Mouse (Mus musculus) MEL (cell line): ENCODE measurements around the gene Olfr575.

Experiments used
- CHD2 ChIP-seq: IDR thresholded peaks from 2 replicates; pipeline ENCODE4 v1.6.1; 2011; ENCODE audit warnings: low read length, improper control_type of control experiment
- CTCF ChIP-seq, 3 experiments: IDR thresholded peaks in 2 of 3; conservative IDR thresholded peaks in 1 of 3; 2 replicates each; pipeline ENCODE4 v1.5.1; 2011 to 2012; ENCODE audit warnings: low read length in 3 of 3, low read depth in 2 of 3, mild to moderate bottlenecking in 2 of 3, improper control_type of control experiment in 1 of 3, inconsistent platforms in 1 of 3, mixed read lengths in 1 of 3, moderate library complexity in 1 of 3; ENCODE audit not compliant: control insufficient read depth in 1 of 3, insufficient read depth in 1 of 3, poor library complexity in 1 of 3, severe bottlenecking in 1 of 3
- E2F4 ChIP-seq: IDR thresholded peaks from 2 replicates; pipeline ENCODE4 v1.6.1; 2011; ENCODE audit warnings: low read depth, low read length, improper control_type of control experiment, borderline replicate concordance
- GATA1 ChIP-seq: IDR thresholded peaks from 2 replicates; pipeline ENCODE4 v1.6.1; 2011; ENCODE audit warnings: low read depth, low read length, improper control_type of control experiment
- KAT2A ChIP-seq: conservative IDR thresholded peaks from 2 replicates; pipeline ENCODE4 v1.6.1; 2012; ENCODE audit warnings: low read depth, low read length, improper control_type of control experiment, inconsistent platforms
- MXI1 ChIP-seq: IDR thresholded peaks from 2 replicates; pipeline ENCODE4 v1.6.1; 2011; ENCODE audit warnings: mild to moderate bottlenecking, low read depth, low read length, improper control_type of control experiment
- POLR2A ChIP-seq, 2 experiments: IDR thresholded peaks; 2 replicates each; pipeline ENCODE4 v1.6.1; 2011 to 2012; ENCODE audit warnings: low read length in 2 of 2, mild to moderate bottlenecking in 2 of 2, control low read depth in 1 of 2, improper control_type of control experiment in 1 of 2, low read depth in 1 of 2, moderate library complexity in 1 of 2; ENCODE audit not compliant: control insufficient read depth in 1 of 2, insufficient read depth in 1 of 2, poor library complexity in 1 of 2
- RCOR1 ChIP-seq: IDR thresholded peaks from 2 replicates; pipeline ENCODE4 v1.6.1; 2012; ENCODE audit warnings: low read depth, mild to moderate bottlenecking, inconsistent platforms, low read length, improper control_type of control experiment
- SMC3 ChIP-seq: IDR thresholded peaks from 2 replicates; pipeline ENCODE4 v1.6.1; 2011; ENCODE audit warnings: low read depth, low read length, improper control_type of control experiment
- TCF12 ChIP-seq: IDR thresholded peaks from 2 replicates; pipeline ENCODE4 v1.6.1; 2014; ENCODE audit warnings: low read depth, mild to moderate bottlenecking, inconsistent platforms, low read length, improper control_type of control experiment, moderate library complexity
- UBTF ChIP-seq: IDR thresholded peaks from 2 replicates; pipeline ENCODE4 v1.6.1; 2012; ENCODE audit warnings: low read depth, mild to moderate bottlenecking, inconsistent platforms, low read length, improper control_type of control experiment, moderate library complexity, borderline replicate concordance; ENCODE audit not compliant: insufficient read depth

DNA sequence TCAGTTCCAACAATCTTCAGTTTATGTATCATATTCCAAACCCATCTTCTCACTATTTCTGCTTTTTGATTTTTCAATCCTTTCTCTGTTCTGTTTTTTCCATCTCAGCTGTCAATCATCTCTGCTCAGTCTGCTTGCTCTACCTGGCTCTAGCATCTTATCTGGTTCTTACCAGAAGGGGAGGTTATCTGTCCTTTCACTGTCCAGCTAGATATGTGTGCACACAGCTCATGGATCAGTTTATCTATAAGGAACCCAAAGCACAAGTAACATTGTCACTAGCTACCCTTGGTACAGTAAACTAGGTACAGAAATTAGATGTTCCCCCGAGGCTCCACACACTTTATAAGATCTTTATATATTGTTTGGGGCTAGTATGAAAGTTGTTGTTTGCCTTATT, 15.2 kb downstream of the Olfr575 start:
- no peak for TF ChIP-seq POLR2A (IDR thresholded peaks at IDR 0.05; ENCODE audit: control insufficient read depth in 1 of 2, insufficient read depth in 1 of 2, low read depth in 1 of 2, low read length in 2 of 2, poor library complexity in 1 of 2)
- TF ChIP-seq E2F4, result no peak
- no peak for TF ChIP-seq CHD2
- no peak for TF ChIP-seq GATA1
- no peak for TF ChIP-seq KAT2A
- TF ChIP-seq CTCF (IDR thresholded peaks at IDR 0.05 in 2 of 3, conservative IDR thresholded peaks at IDR 0.05 in 1 of 3; ENCODE audit: control insufficient read depth in 1 of 3, insufficient read depth in 1 of 3, low read depth in 2 of 3, low read length in 3 of 3, poor library complexity in 1 of 3, severe bottlenecking in 1 of 3), result no peak
- TF ChIP-seq RCOR1, result no peak
- TF ChIP-seq TCF12, result no peak
- TF ChIP-seq SMC3, result no peak
- TF ChIP-seq UBTF, result no peak
- TF ChIP-seq MXI1, result no peak
